Mouse (Mus musculus): ENCODE measurements around the gene Ttll7.

- TF ChIP-seq TAL1 (IDR thresholded peaks at IDR 0.05; ENCODE audit: low read length) (no peak), GATA1 (IDR thresholded peaks at IDR 0.05; ENCODE audit: low read length) (no peak)
Measured at GRCm38 (mm10) chr3:146893931-146894330, 41.8 kb downstream of the Ttll7 start.

Data from erythroblast, embryonic 14.5 days (primary cell).